Mouse (Mus musculus) kidney, adult 8-10 months (tissue): Measurements from ENCODE around the gene Omt2b.
"Not testable (repeated sequence)": the region's sequence is repeated elsewhere in the genome, so short reads cannot be mapped to it uniquely, and the experiment has no call there.

ENCODE experiments used
- DNase-seq, 2 experiments: peaks; one replicate each; pipeline ENCODE4 v3.0.0; 2022

Gene Omt2b

GRCm38 (mm10) chr9:78354665-78355578 is 27.5 kb downstream of the Omt2b start:
- DNase-seq, result peak; percentile 43 to 77

GRCm38 (mm10) chr9:78355611-78356010 is 28.2 kb downstream of the Omt2b start, which contains the start of gene Gsta2:
Gsta2 (minus strand) TSS chr9:78355788.
- no peak for DNase-seq

GRCm38 (mm10) chr9:78358053-78358452 is 30.7 kb downstream of the Omt2b start:
- peak; percentile 60 to 72 for DNase-seq

- DNase-seq, result no peak
These were observed 32.5 kb downstream of the Omt2b start for GRCm38 (mm10) chr9:78359750-78360483.

- no peak for DNase-seq
These were observed 33.1 kb downstream of the Omt2b start for GRCm38 (mm10) chr9:78360484-78360872.

- DNase-seq, result no peak
These were observed 36.0 kb downstream of the Omt2b start for GRCm38 (mm10) chr9:78363374-78363773.

- DNase-seq, result no peak
These were observed 37.3 kb downstream of the Omt2b start for GRCm38 (mm10) chr9:78364701-78365100.

GRCm38 (mm10) chr9:78365850-78366544 is 38.6 kb downstream of the Omt2b start:
- DNase-seq, result no peak

- DNase-seq, result not testable (repeated sequence)
These were observed 40.6 kb downstream of the Omt2b start, which contains the start of gene Dppa5a for GRCm38 (mm10) chr9:78367959-78368358. Dppa5a (minus strand) TSS chr9:78368177.

GRCm38 (mm10) chr9:78368671-78369293 is 41.4 kb downstream of the Omt2b start:
- DNase-seq, result no peak

- no peak for DNase-seq
These were observed 42.0 kb downstream of the Omt2b start for GRCm38 (mm10) chr9:78369349-78369748.

GRCm38 (mm10) chr9:78369786-78370185 is 42.4 kb downstream of the Omt2b start:
- DNase-seq, result no peak

- no peak for DNase-seq
These were observed 44.1 kb downstream of the Omt2b start for GRCm38 (mm10) chr9:78371441-78371840.

GRCm38 (mm10) chr9:78372827-78373504 is 45.6 kb downstream of the Omt2b start:
- no peak for DNase-seq

- no peak for DNase-seq
These were observed 47.0 kb downstream of the Omt2b start for GRCm38 (mm10) chr9:78374397-78374796.

GRCm38 (mm10) chr9:78374885-78375389 is 47.5 kb downstream of the Omt2b start:
- no peak for DNase-seq

GRCm38 (mm10) chr9:78375486-78375885 is 48.1 kb downstream of the Omt2b start:
- no peak for DNase-seq

- DNase-seq, result no peak
These were observed 50.2 kb downstream of the Omt2b start for GRCm38 (mm10) chr9:78377546-78377945.

- no peak for DNase-seq
These were observed 50.9 kb downstream of the Omt2b start, which contains the start of gene Ooep for GRCm38 (mm10) chr9:78378113-78378785. Ooep (minus strand) TSS chr9:78378725.
